Mouse (Mus musculus): ENCODE data around the gene Sell.

- TF ChIP-seq CTCF (IDR thresholded peaks at IDR 0.05; ENCODE audit: borderline replicate concordance, insufficient read depth, low read length) (no peak), POLR2A (IDR thresholded peaks at IDR 0.05; ENCODE audit: low read depth, low read length) (no peak)
Observed at GRCm38 (mm10) chr1:164027416-164027815, 34.4 kb upstream of the Sell start.

All from embryonic fibroblast, embryonic 13.5 days (primary cell).